Mouse (Mus musculus) limb, embryonic 13.5 days (tissue): ENCODE measurements around the gene Apoa5. TPM values are rescaled to one million over a fixed set of nuclear protein-coding genes. Genes with fewer than 3 reads are reported as not detected.
"Not testable (repeated sequence)": the region's sequence is repeated elsewhere in the genome, so short reads cannot be mapped to it uniquely, and the experiment has no call there.

Experiments
- ATAC-seq: fragments of 200-750 bp; cut with Nextera tagmentation; 2 replicates; pipeline ENCODE4 v1.8.0; 2017; ENCODE audit warnings: low read depth, moderate number of reproducible peaks, moderate TSS enrichment; ENCODE audit not compliant: low FRiP score
- H3K27ac ChIP-seq: fragments of 300-500 bp; sonication (generic); 2 replicates; pipeline ENCODE4 v1.5.1; 2015; ENCODE audit warnings: inconsistent platforms, mild to moderate bottlenecking, moderate library complexity
- H3K27me3 ChIP-seq: fragments of 300-500 bp; sonication (generic); 2 replicates; pipeline ENCODE4 v1.6.1; 2015; ENCODE audit warnings: mild to moderate bottlenecking, inconsistent platforms
- H3K36me3 ChIP-seq: fragments of 300-500 bp; sonication (generic); 2 replicates; pipeline ENCODE4 v1.6.1; 2015; ENCODE audit warnings: inconsistent platforms, mild to moderate bottlenecking, moderate library complexity
- H3K4me1 ChIP-seq: fragments of 300-500 bp; sonication (generic); 2 replicates; pipeline ENCODE4 v1.6.1; 2015; ENCODE audit warnings: inconsistent platforms
- H3K4me2 ChIP-seq: fragments of 300-500 bp; sonication (generic); replicated peaks from 2 replicates; pipeline ENCODE4 v1.6.1; 2015; ENCODE audit warnings: inconsistent platforms, mild to moderate bottlenecking, moderate library complexity
- H3K4me3 ChIP-seq: fragments of 300-500 bp; sonication (generic); 2 replicates; pipeline ENCODE4 v1.5.1; 2015; ENCODE audit warnings: moderate library complexity, mild to moderate bottlenecking, inconsistent platforms
- H3K9ac ChIP-seq: fragments of 300-500 bp; sonication (generic); 2 replicates; pipeline ENCODE4 v1.6.1; 2015; ENCODE audit warnings: mild to moderate bottlenecking, inconsistent platforms
- H3K9me3 ChIP-seq: fragments of 300-500 bp; sonication (generic); 2 replicates; pipeline ENCODE4 v1.6.1; 2016; ENCODE audit warnings: inconsistent platforms
- WGBS: fragments of 180-500 bp; shearing (Covaris S2); methylation state at CpG from one replicate; pipeline ENCODE4 v1.1.7; 2015; 5-methylcytosine and 5-hydroxymethylcytosine counted together
- polyA plus RNA-seq: library from polyadenylated mRNA; unstranded; fragments of >200 nt; fragmentation: Nextera tagmentation; extraction: Ambion mirVana; gene quantifications from 2 replicates; pipeline ENCODE4 v1.2.1, GENCODE M21; 2015

Gene Apoa5
- polyA plus RNA-seq, 1 experiment from 2014 or later = not detected

DNA sequence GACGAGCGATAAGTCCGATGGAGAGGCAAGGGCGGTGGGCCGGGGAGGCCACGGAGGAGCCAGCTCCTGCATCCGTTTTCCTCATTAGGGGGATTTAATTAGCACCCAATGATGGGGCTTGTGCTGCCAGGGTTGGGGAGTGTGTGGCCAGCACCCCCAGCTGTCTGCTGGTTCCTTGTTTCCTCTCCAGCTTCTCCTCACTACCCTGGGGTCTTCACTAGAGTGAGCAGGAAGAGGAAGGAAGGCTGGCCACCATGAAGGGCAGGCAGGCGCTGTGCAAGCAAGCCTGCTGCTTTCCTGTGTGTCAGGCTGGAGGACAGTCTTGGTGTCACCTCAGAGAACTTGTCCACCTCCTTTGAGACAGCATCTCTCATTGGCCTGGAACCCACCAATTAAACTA lies 48.5 kb downstream of the Apoa5 start:
- Histone ChIP-seq H3K9me3 (0 out of 2 replicates have a peak, but pooled peaks cover 5% of the 10 kb centered on the region), H3K4me1 (peaks cover 20% of the 10 kb centered on the region), H3K4me2 (no peak overlapping the region), H3K27me3 (no peaks in the 10 kb centered on the region), H3K27ac (no peak overlapping the region), H3K36me3 (no peaks in the 10 kb centered on the region), H3K4me3 (no peak overlapping the region), H3K9ac (no peak overlapping the region)
- 38% methylated on average over 8 of the region's 8 CpGs for WGBS
- no peak for ATAC-seq

DNA sequence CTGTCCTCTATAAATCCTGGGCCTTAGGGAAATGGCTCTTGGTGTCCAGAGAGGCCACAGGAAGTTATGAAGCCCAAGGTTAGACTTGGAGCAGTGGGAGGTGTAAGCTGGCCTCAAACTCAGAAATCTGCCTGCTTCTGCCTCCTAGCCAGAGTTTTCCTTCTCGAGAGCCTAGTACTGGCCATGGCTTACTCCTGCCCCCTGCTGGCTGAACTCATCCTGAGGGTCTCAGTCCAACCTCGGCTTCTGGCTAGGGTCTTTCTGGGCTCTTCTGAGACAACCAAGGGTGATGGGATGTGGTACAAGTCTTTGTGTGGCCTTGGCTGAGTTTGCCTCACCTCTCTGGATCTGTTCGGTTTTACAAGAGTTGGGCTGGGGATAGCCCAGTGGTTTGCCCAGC lies 49.5 kb downstream of the Apoa5 start:
- H3K4me1 ChIP-seq = peaks cover 16% of the 10 kb centered on the region
- H3K9me3 ChIP-seq = 0 out of 2 replicates have a peak, but pooled peaks cover 5% of the 10 kb centered on the region
- WGBS = 89% methylated on average over 3 of the region's 3 CpGs
- ATAC-seq = no peak
- no peak overlapping the region for H3K4me3 ChIP-seq
- no peaks in the 10 kb centered on the region for H3K36me3 ChIP-seq
- no peaks in the 10 kb centered on the region for H3K27me3 ChIP-seq
- no peak overlapping the region for H3K4me2 ChIP-seq
- no peak overlapping the region for H3K9ac ChIP-seq
- no peak overlapping the region for H3K27ac ChIP-seq

DNA sequence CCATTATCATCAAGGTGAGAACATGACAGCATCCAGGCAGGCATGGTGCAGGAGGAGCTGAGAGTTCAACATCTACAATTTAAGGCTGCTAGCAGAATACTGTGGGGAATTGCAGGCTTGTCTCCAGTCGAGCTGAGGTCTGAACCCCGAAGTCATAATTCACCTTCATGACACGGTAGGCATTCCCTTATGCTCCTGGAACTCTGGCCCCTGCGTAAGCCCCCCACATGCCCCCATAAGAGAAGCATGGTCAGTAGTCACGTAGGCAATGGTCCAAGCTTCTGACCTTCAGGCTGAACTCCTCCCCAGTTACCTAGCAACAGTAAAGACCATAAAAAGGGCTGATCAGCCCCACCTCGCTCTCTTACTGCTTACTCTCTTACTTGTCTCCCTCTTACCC lies 51.5 kb downstream of the Apoa5 start, which contains the start of gene 4931429L15Rik:
Gene 4931429L15Rik (minus strand): TSS at position 101 of the 400 bp plus-strand sequence.
- WGBS = 87% methylated on average over 6 of the region's 6 CpGs
- H3K9me3 ChIP-seq, H3K36me3 ChIP-seq, H3K4me3 ChIP-seq, H3K9ac ChIP-seq, ATAC-seq, H3K27ac ChIP-seq, H3K4me2 ChIP-seq, H3K27me3 ChIP-seq: not testable (repeated sequence)
- H3K4me1 ChIP-seq = peaks cover 16% of the 10 kb centered on the region

DNA sequence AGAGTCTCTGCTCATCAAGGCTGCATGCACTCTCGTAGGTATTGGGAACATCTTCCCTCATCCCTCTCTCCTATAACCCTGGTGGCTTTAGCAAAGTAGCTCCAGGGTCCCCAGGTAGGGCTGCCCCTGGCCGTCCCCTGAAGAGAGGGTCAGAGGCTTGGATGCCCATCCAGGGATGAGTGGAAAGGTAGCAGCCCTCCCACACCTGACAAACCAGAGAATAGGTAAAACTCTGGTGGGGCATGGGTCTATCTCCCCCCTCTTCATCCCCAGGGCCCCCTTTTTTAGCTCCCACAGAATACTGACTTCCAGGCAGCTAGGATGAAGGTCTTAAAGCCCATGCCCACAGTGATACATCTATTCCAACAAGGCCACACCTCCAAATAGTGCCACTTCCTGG lies 52.0 kb downstream of the Apoa5 start:
- H3K36me3 ChIP-seq = no peaks in the 10 kb centered on the region
- WGBS = 91% methylated on average over 2 of the region's 2 CpGs
- 0 out of 2 replicates have a peak, but pooled peaks cover 5% of the 10 kb centered on the region for H3K9me3 ChIP-seq
- no peak overlapping the region for H3K9ac ChIP-seq
- peaks cover 16% of the 10 kb centered on the region for H3K4me1 ChIP-seq
- no peaks in the 10 kb centered on the region for H3K27me3 ChIP-seq
- ATAC-seq = no peak
- H3K4me2 ChIP-seq = no peak overlapping the region
- H3K4me3 ChIP-seq = no peak overlapping the region
- H3K27ac ChIP-seq = no peak overlapping the region

Other genes with a start within 250 kb of the Apoa5 start
- 2.8 and 9.9 TPM in 2 replicates for gene Apoa1, start 40.1 kb upstream of the Apoa5 start, polyA plus RNA-seq
- not detected in 2 replicates for gene Apoc3, start 33.0 kb upstream of the Apoa5 start, polyA plus RNA-seq
- gene Apoa4, start 27.9 kb upstream of the Apoa5 start, polyA plus RNA-seq = 0.38 and 1.9 TPM in 2 replicates
- gene Zpr1, start 4.4 kb downstream of the Apoa5 start, polyA plus RNA-seq = 56.1 and 58.4 TPM in 2 replicates
- gene Bud13, start 14.4 kb downstream of the Apoa5 start, polyA plus RNA-seq = 30.1 and 30.2 TPM in 2 replicates
- 0.09 TPM in 1 of 2 replicates, not detected in the other for gene 4931429L15Rik, start 51.4 kb downstream of the Apoa5 start, polyA plus RNA-seq